Mouse (Mus musculus) lung, postnatal 0 days (tissue): ENCODE measurements at regions not wholly inside any gene's neighbourhood (a gene's known extent, or its start where the extent isn't known, plus 50 kb on each side); places are given as distances from the start of the nearest gene placed in this dataset.

Source experiments
- CTCF ChIP-seq: IDR thresholded peaks from 2 replicates; pipeline ENCODE4 v1.5.1; 2016; ENCODE audit warnings: antibody characterized with exemption, mild to moderate bottlenecking
- EP300 ChIP-seq: IDR thresholded peaks from 2 replicates; pipeline ENCODE4 v1.6.1; 2016; ENCODE audit warnings: antibody characterized with exemption, mild to moderate bottlenecking, control low read depth

DNA sequence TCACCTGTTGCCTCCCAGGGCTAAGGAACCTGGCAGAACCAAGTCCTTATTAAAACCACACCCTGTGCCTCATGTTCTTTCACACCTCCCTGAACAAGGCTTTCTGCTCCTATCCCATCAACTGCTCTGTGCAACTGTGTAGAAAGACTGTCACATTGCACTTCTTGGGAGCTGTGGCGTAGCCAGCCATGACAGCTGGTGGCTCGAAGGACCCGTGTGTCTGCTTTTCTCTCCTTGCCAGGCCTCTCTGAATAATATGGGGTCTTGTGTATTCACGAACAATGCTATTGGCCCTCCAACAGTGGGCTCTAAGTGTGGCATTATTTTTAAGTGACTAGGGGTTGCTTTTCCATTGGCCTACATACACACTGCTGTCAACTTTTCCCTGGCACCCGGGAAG, 347.3 kb downstream of the Cd83 start:
- TF ChIP-seq CTCF (no peak), EP300 (no peak)
